Mouse (Mus musculus): ENCODE results near the gene Pls1.

The Pls1 gene

DNA sequence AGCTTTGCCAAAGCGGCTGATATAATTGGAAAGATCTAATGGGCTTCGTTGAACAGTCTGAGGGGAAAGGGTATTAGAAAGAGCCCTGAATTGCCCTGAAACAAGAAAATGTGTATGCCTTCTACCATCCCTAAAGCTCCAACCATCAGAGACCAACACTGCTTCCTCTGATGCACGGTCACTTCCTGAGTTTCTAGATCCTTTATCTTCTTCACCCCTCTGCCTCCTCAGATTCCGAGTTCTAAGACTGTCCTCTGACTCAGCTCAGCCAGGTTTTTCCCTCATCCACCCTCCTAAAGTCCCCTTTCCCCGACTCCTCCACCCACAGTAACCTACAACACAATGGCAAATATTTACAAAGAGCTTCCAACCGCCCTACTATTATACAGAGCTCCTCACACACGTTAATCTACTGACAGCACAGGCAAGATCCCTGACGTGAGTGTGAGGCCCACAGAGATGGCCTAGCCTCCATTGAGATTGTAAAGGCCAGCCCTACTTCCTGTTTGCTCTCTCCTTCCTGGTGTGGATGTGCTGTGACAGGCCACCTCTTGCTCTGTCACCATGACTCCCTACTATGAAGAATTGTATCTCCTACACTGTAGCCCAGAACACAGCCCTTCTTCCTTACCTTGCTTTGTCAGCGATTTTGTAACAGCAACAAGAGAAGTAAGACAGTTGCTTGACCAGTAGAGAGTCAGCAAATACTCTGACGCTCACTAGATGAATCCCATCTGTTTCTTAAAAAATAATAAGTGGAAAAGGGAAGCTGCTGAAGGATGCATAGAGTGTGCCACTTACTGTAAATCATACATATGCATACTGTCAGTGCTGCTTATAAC is 43.3 kb downstream of the Pls1 start:
- no peak for DNase-seq

DNA sequence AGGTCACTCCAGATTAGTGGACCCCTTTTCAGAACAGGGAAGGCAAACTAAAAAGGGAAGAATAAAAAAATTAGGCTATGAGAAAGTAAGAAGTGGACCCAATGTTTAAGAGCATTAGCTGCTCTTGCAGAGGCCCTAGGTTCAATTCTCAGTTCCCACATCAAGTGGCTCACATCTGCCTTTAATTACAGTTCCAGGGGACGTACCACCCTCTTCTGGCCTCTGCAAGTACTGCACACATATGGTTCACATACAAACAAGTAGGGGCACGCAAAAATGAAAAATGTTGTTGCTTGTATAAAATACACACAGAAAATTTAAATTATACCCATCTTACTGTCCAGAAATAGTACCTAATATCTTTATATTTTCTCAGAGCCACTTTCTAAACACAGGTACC is 48.8 kb downstream of the Pls1 start:
- DNase-seq = no peak

DNA sequence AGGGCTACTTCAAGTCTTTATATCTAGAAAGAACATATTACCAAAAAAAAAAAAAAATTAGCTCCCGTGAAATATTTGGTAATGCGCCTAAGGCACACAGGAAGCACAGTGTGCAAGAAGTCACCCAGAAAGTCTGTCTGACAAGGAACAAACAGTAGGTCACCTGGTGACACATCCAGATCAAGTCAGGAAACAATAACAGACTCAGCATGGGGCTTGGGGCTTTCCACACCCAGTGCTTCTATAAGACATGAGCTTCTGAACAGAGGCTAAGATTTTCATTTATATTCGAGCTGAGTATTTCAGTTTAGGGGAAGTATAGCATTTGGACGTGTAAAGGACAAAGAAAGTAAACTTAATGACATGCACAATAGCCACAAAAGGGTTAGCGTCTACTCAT is 49.3 kb downstream of the Pls1 start:
- DNase-seq = no peak

- no peak for DNase-seq
Observed at GRCm38 (mm10) chr9:95795077-95795784, 49.9 kb downstream of the Pls1 start.

DNA sequence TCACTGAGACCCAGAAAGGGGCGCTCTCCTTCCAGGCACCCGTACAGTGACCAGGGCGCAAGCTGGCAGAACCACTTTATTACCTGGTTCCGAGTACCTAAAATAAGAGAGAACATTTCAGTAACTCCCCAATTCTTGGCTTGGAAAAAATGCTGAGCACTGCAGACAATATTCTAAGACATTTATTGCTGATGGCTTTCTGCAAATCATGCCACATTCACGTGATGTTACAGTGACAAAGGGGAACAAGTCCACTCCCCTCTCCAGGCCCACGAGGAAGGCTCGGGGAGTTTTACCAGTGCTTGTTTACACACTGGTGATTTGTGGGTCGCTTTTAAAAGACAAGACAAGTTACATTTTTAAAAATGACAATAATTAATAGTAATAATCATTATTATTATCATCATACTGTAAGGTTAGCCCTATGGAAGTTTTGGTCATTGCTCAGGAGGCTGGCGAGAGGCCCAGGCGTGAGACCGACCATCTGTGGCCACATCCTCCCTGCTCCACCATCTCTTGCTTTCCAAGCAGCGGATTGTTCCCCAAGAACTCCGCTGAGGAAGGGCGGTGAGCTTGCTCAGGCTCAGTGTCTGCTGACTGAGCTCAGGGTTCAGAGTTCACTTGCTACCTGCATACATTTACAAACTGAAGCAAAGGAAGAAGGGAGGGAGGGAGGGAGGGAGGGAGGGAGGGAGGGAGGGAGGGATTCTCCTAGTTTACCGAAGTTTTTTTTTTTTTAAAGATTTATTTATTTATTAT is 50.9 kb downstream of the Pls1 start:
- DNase-seq = no peak

GRCm38 (mm10) chr9:95784888-95785511 is 60.1 kb downstream of the Pls1 start:
- DNase-seq = no peak

DNA sequence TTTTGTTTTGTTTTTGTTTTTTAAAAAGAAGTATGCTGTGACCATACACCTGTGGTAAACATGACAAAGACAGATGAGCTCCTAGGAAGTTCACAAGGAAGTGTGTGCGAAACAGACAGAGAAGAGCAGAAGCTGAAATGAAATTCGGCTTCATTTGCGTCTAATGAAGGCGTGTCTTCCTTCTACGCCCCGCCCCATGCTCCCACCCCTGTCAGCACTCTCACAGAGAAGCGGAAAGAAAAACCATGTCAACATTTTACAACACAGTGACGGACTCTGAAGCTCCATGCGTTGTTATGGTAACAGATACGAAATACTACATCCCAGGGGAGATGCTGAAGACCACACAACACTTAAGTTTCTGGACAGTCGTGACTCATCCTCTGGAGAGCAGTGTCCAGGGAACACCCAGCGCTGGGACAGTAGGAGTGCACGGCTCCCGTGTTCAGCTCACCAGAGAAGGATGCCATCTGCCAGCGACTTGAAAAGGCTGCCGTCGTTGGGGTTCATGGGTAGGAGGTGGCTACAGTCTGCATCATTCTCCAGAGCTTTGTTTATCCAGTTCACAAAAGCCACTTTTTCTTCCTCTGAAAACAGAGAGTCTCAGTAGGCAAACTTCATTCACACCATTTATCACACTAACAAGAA is 61.3 kb downstream of the Pls1 start:
- DNase-seq = no peak

GRCm38 (mm10) chr9:95771671-95772070 is 73.4 kb downstream of the Pls1 start:
- DNase-seq = no peak

DNA sequence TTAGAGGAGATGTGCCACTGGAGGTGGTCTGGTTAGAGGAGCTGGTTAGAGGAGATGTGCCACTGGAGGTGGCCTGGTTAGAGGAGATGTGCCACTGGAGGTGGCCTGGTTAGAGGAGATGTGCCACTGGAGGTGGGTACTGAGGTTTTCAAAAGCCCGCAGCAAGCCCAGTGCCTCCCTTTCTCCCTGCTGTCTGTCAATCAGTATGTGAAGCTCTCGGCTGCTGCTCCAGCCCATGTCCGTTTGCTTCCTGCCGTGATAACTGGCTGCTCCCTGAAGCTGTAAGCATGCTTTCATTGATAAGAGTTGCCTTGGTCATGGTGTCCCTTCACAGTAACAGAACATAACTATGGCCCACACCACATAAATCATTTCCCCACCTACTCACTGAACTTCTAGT is 81.9 kb downstream of the Pls1 start:
- no peak for DNase-seq

GRCm38 (mm10) chr9:95762228-95762627 is 82.9 kb downstream of the Pls1 start:
- DNase-seq = no peak

- DNase-seq = no peak
Observed at GRCm38 (mm10) chr9:95761381-95761780, 83.7 kb downstream of the Pls1 start.

GRCm38 (mm10) chr9:95750746-95751145 is 94.4 kb downstream of the Pls1 start:
- DNase-seq = no peak

- peak; percentile 47 to 53 for DNase-seq
Observed at GRCm38 (mm10) chr9:95750037-95750511, 95.0 kb downstream of the Pls1 start, which contains the start of gene Trpc1. TSS of gene Trpc1 (minus strand) at chr9:95750375.

GRCm38 (mm10) chr9:95749461-95749928 is 95.6 kb downstream of the Pls1 start:
- peak in 1 of 2 experiments; percentile 6 for DNase-seq

DNA sequence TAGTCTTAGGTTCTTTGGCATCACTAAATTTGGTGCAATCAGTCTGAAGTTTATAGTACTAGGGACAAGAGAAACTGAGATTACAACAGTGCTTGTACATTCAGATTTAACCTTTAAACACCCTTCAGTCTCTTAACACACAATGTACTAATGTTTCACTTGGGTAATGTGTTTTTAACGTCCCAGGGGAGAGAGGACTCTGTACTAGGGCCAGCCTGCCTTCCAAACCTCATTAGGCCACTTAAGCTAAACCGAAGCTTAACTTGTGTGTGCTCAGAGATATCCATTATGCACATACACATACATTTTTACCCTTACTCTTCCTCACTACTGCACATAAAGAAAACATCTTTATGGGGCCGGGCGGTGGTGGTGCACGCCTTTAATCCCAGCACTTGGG is 97.8 kb downstream of the Pls1 start:
- DNase-seq = no peak

DNA sequence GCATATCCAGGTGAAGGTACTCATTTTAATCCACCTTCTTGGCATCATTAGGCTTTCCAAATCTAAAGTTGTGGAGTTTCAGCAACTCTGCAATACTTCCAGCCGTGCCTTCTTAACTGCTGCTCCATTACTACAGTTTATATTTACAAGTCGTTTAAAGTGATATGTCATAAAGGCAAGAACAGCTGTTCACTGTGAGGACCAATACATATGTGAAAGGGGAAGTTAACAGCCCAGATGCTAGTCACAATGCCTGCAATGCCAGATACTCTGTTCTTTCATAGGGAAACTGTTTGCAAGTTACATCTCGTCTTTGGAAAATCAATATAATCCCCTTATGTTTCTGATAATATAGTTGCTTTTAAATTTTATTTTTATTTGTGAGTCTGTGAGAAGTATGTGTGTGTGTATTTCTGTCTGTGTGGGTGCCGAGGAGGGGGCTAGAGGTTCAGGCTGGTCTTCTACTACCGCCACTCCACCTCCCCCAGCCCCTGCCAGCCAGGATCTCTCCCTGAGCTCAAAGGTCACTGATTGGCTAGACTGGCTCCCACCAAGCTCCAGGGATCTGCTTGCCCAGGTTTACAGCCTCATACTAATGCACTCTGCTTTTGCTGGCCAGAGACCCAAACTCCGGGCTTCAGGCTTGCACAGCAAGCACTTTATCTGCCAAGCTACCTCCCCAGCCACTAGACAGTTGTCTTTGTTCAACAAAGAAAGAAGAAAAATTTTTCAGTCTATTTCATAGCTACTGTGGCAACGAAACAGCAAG is 100.1 kb downstream of the Pls1 start:
- DNase-seq = no peak

- DNase-seq = no peak
Observed at GRCm38 (mm10) chr9:95736238-95736637, 108.9 kb downstream of the Pls1 start.

DNA sequence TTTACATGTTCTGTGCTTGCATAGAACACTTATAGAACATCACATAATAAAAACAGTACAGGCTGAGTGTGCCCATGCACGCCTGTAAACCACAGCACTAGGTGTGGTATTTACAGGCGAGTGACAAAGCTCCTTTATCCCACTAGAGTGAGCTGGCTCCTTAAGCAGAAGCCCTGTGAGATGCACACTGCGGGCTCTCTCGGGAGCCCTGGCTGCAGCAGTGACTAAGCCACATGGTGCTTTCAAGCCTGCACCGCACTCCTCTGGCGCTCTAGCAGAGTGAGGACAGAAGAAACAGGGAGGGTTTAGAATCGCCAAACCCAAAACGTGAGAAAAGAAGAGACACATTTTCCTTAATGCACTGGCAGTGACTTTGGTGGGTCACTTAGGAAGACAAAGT is 132.5 kb downstream of the Pls1 start:
- DNase-seq = no peak

- no peak for DNase-seq
Observed at GRCm38 (mm10) chr9:95708943-95709342, 136.2 kb downstream of the Pls1 start.

- no peak for DNase-seq
Observed at GRCm38 (mm10) chr9:95705371-95705770, 139.7 kb downstream of the Pls1 start.

DNA sequence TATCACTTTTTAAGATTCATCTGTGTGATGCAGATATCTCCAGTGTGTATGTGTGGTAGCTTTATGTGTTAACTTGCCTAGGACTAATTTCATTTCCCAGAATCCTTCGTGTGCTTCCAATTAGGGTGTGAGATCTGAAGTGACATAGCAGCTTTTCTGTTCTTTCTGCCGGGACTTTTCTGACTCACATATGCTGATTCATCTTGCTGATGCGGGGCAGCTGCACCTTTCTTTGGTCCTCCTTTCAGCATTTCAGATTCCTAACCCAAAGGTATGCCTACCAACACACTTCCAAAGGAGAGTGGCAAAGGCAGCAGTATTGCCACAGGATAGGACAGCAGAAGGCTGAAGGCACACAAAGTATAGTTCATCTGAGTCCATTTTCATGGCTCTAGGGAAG is 141.0 kb downstream of the Pls1 start:
- no peak for DNase-seq

All from thymus, postnatal 36 days (tissue).